13 mouse cellular contexts compared by ENCODE assay signal in the genomic region with DNA sequence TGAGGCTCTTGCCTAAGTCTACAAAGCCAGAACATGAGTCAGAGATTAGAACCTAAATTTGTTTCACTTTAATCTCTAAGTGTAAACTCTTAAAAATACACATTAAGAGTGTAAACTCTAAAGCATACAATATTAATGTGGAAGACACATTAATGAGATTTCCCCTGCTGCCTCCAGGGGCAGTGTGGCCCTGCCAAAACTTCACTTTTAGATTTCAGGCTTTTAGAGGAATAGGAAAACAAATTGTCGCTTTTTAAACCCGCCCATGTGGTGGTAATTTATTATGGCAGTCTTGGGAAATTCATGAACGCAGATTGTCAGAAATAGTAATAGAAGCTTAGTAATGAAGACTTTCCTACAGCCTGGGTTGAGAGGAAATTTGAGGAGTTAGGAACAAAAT.
A peak's percentile ranks its signal among the peaks of the same experiment; 100 is the strongest.
DNase-seq lines count a peak whose midpoint lies in the region; ATAC-seq and TF ChIP-seq lines count a peak whose summit lies in the region.
"Had no signal": no experiment of that assay in that cellular context is flagged by ENCODE, and none has a peak within 500 bp of the region (broad histone marks: within the 10 kb centered on the region; RNA-seq: fewer than 3 reads in every experiment).

No protein-coding gene starts in this region.

- H3K36me3 ChIP-seq in kidney, adult 2 months (ENCODE audit: control insufficient read depth, insufficient read depth, low read length) = no peaks in the 10 kb centered on the region
- no peaks in the 10 kb centered on the region for H3K36me3 ChIP-seq in heart, embryonic 12.5 days
- H3K36me3 ChIP-seq: intestine, embryonic 15.5 days; midbrain, embryonic 12.5 days had no signal

- 21% methylated on average over 3 of the region's 3 CpGs for WGBS in kidney, adult 2 months
- 46% methylated on average over 3 of the region's 3 CpGs for WGBS in heart, embryonic 12.5 days

- H3K9ac ChIP-seq in heart, embryonic 12.5 days = no peak overlapping the region
- H3K9ac ChIP-seq: intestine, embryonic 15.5 days; liver, embryonic 14.5 days; midbrain, embryonic 12.5 days had no signal

- no peaks in the 10 kb centered on the region for H3K4me1 ChIP-seq in kidney, adult 2 months (ENCODE audit: control insufficient read depth, insufficient read depth, low read length)
- no peaks in the 10 kb centered on the region for H3K4me1 ChIP-seq in heart, embryonic 12.5 days (replicated peaks)
- H3K4me1 ChIP-seq: intestine, embryonic 15.5 days; midbrain, embryonic 12.5 days had no signal

- peak; percentile 13 for DNase-seq in adrenal gland, postnatal 10 days
- DNase-seq in adrenal gland, adult 2 months = no peak
- no peak for DNase-seq in kidney, adult 2 months
- no peak for DNase-seq in kidney, adult 11 months
- peak; percentile 8 for DNase-seq in lung, postnatal 10 days
- DNase-seq in lung, postnatal 4 days = no peak
- peak; percentile 27 for DNase-seq in retina, postnatal 1 day
- DNase-seq: cerebellum, postnatal 25 days; gastrocnemius, postnatal 14 days had no signal

- H3K4me3 ChIP-seq in kidney, adult 2 months (ENCODE audit: insufficient read depth, low read depth, low read length) = no peak overlapping the region
- H3K4me3 ChIP-seq in heart, embryonic 12.5 days = no peak overlapping the region
- H3K4me3 ChIP-seq: intestine, embryonic 15.5 days; midbrain, embryonic 12.5 days had no signal

- no peaks in the 10 kb centered on the region for H3K27me3 ChIP-seq in kidney, adult 2 months (replicated peaks; ENCODE audit: control insufficient read depth, insufficient read depth, low read length)
- no peaks in the 10 kb centered on the region for H3K27me3 ChIP-seq in heart, embryonic 12.5 days (replicated peaks)
- H3K27me3 ChIP-seq: intestine, embryonic 15.5 days; midbrain, embryonic 12.5 days had no signal

- no peaks in the 10 kb centered on the region for H3K9me3 ChIP-seq in heart, embryonic 12.5 days (replicated peaks)
- H3K9me3 ChIP-seq: intestine, embryonic 15.5 days; midbrain, embryonic 12.5 days had no signal

- H3K4me2 ChIP-seq in heart, embryonic 12.5 days = no peak overlapping the region
- H3K4me2 ChIP-seq: intestine, embryonic 15.5 days; midbrain, embryonic 12.5 days had no signal

- peak; percentile 31; the same call in 1 of the 2 replicates for TF ChIP-seq CTCF in kidney, adult 2 months (conservative IDR thresholded peaks at IDR 0.05; ENCODE audit: insufficient read depth, insufficient read length, low read depth, low read length)

- no peak for TF ChIP-seq POLR2A in kidney, adult 2 months (IDR thresholded peaks at IDR 0.05; ENCODE audit: low read depth, low read length)

- no peak overlapping the region for H3K27ac ChIP-seq in kidney, adult 2 months (ENCODE audit: insufficient read depth, low read depth, low read length)
- no peak overlapping the region for H3K27ac ChIP-seq in heart, embryonic 12.5 days (ENCODE audit: poor library complexity, severe bottlenecking)
- H3K27ac ChIP-seq: intestine, embryonic 15.5 days; liver, embryonic 14.5 days; midbrain, embryonic 12.5 days had no signal

- no peak for ATAC-seq in heart, embryonic 12.5 days (ENCODE audit: insufficient number of reproducible peaks, low FRiP score)
- ATAC-seq: intestine, embryonic 15.5 days had no signal

Comparison
In these comparisons a context has a peak if more than half of its experiments do, and no peak if none do; other contexts are left out.
1. DNase-seq: peak in adrenal gland, postnatal 10 days (single experiment), lung, postnatal 10 days (single experiment) and retina, postnatal 1 day (single experiment); none in adrenal gland, adult 2 months (single experiment), kidney, adult 2 months (single experiment), kidney, adult 11 months (single experiment) and lung, postnatal 4 days (0 of 2).